Mouse (Mus musculus) gastrocnemius, postnatal 10 days (tissue): Measurements from ENCODE around the gene Nsun3. TPM values are rescaled to one million over a fixed set of nuclear protein-coding genes. Genes with fewer than 3 reads are reported as not detected.

ENCODE experiments used
- DNase-seq: peaks from one replicate; pipeline ENCODE4 v3.0.0; 2021; ENCODE audit warnings: mixed read lengths
- long read RNA-seq, 2 experiments: library from polyadenylated mRNA; stranded (forward); transcript quantifications; one replicate each; pipeline ENCODE4 v2.0.0; 2021
- total RNA-seq, 2 experiments: library from RNA; stranded (reverse); gene quantifications; 2 replicates each; pipeline ENCODE4 v1.2.3; 2021

Gene Nsun3
- total RNA-seq: 10 to 100 TPM in 1 of 2 experiments, 1 to 10 TPM in 1; 7.2 to 10.2 TPM
- long read RNA-seq, experiment 1, partial matches to known transcripts: 1 of 1 reads
- long read RNA-seq, experiment 1, other reads (novel, unspliced or antisense): 0 of 1 reads
- long read RNA-seq, experiment 2: 0 reads

GRCm38 (mm10) chr16:62786621-62787331, at the start of gene Nsun3:
Nsun3 (minus strand) TSS chr16:62786818.
- DNase-seq: peak; percentile 86

- no peak for DNase-seq
Measured at GRCm38 (mm10) chr16:62834016-62834735, 47.6 kb upstream of the Nsun3 start.

GRCm38 (mm10) chr16:62832481-62832880, 45.9 kb upstream of the Nsun3 start:
- peak; percentile 29 for DNase-seq

GRCm38 (mm10) chr16:62832027-62832426, 45.4 kb upstream of the Nsun3 start:
- DNase-seq: no peak

GRCm38 (mm10) chr16:62826156-62827001, 39.8 kb upstream of the Nsun3 start:
- no peak for DNase-seq

GRCm38 (mm10) chr16:62822472-62822871, 35.9 kb upstream of the Nsun3 start:
- no peak for DNase-seq

GRCm38 (mm10) chr16:62814491-62814890, 27.9 kb upstream of the Nsun3 start, which contains the start of gene Stx19:
Stx19 (plus strand) TSS chr16:62814676.
- no peak for DNase-seq

- DNase-seq: no peak
Measured at GRCm38 (mm10) chr16:62813790-62814189, 27.2 kb upstream of the Nsun3 start.

GRCm38 (mm10) chr16:62810855-62811254, 24.2 kb upstream of the Nsun3 start:
- DNase-seq: no peak

GRCm38 (mm10) chr16:62807249-62807979, 20.8 kb upstream of the Nsun3 start:
- no peak for DNase-seq

GRCm38 (mm10) chr16:62804621-62805020, 18.0 kb upstream of the Nsun3 start:
- DNase-seq: no peak

GRCm38 (mm10) chr16:62799839-62800238, 13.2 kb upstream of the Nsun3 start:
- DNase-seq: no peak

- DNase-seq: no peak
Measured at GRCm38 (mm10) chr16:62799426-62799825, 12.8 kb upstream of the Nsun3 start.

- no peak for DNase-seq
Measured at GRCm38 (mm10) chr16:62798808-62799207, 12.2 kb upstream of the Nsun3 start.

GRCm38 (mm10) chr16:62796608-62797007, 10.0 kb upstream of the Nsun3 start:
- no peak for DNase-seq

GRCm38 (mm10) chr16:62782229-62782628, 4.4 kb downstream of the Nsun3 start:
- no peak for DNase-seq

- DNase-seq: no peak
Measured at GRCm38 (mm10) chr16:62778282-62778681, 8.3 kb downstream of the Nsun3 start.

GRCm38 (mm10) chr16:62776034-62776433, 10.6 kb downstream of the Nsun3 start:
- no peak for DNase-seq

GRCm38 (mm10) chr16:62773462-62773861, 13.2 kb downstream of the Nsun3 start:
- no peak for DNase-seq

- no peak for DNase-seq
Measured at GRCm38 (mm10) chr16:62758340-62758739, 28.3 kb downstream of the Nsun3 start.

- DNase-seq: no peak
Measured at GRCm38 (mm10) chr16:62755307-62755706, 31.3 kb downstream of the Nsun3 start.

- no peak for DNase-seq
Measured at GRCm38 (mm10) chr16:62753597-62753996, 33.0 kb downstream of the Nsun3 start.
